Mouse (Mus musculus): ENCODE data around the gene Slc36a2.

Gene Slc36a2

DNA sequence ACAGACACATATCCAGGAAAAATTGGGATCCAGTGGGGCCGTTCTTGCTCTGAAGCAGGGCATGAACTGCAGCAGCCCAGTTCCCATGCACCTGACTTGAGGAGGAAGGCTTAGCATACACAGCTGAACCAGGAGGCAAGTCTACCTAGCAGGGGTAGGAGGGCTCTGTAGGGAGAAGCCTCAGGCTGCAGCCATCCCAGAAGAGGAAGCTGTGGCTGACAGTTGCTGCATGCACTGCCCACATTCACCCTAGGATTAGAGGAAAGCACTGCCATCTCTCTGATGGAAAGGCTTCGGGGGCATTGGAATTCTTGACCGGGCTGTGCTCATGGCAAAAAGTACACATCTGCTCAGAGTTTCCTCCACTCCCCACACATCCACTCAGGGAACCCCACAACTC is 5.0 kb downstream of the Slc36a2 start:
- no peak for DNase-seq

DNA sequence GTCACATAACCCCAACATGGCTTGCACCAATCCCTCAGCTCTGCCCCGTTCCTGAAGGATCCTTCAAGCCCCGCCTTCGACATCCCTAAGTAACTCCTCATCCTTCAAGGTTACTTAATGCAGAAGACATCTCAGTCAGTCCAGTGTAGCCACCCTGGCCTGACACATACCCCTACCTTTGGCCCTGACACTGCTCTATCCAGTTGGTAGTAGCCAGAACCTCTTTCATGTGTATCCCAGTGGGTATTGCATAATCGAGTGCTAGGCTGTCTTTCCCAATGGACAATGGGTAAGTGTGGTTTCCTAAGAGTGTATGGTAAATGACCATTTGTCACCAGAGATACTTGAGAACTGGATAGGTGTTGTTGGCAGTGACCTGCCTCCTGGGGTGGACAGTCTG is 6.0 kb downstream of the Slc36a2 start:
- no peak for DNase-seq

DNA sequence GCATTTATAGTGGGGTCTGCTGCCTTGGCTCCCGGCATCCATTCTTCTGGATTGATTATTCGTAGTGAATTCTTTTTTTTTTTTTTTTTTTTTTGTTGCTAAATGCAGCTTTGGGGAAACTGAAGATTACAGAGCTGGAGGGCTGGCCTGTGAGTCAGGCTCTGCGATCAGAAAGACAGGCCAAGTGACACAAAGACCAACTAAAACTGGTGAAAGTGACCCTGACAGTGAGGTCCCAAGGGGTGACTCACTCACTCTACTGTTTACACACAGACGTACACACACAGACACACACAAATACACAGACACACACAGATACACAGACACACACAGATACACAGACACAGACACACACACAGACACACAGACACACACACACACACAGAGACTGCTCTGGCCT is 14.4 kb downstream of the Slc36a2 start:
- no peak for DNase-seq

DNA sequence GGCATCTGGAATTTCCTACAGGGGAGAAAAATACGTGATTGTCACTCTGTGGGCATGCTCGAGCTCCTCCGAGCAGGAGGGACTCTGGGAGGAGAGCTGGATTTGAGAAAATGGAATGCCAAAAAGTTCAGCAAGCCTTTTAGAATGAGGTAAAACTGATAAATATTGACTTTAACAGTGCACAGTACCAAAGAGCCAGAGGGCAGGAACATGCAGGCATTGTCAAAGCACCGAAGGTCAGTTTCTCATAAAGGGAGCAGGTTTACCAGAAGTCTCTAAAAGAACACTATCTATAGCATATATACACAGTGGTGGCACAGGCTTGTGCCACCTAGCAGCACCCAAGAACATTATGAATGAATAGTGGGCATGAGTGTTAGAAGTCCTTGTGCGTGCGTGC is 16.0 kb downstream of the Slc36a2 start:
- no peak for DNase-seq

DNA sequence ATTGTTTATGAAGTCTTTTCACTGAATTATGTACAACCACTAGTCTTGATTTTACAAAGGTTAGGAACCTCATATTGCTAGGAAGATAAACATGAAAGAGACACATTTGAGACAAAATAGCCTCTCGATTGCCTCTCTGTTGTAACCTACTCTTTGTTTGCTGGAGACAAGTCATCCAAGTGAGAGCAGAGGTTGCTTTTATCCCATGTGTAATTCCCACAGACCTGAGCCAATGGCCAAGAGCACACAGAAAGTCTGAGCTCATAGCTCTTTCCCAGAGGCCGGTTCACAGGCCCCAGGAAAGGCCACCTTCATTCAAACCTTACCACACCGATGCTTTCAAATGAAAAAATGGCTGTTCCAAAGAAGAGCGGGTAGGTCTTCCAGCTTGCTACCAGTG is 16.4 kb downstream of the Slc36a2 start:
- DNase-seq = no peak

DNA sequence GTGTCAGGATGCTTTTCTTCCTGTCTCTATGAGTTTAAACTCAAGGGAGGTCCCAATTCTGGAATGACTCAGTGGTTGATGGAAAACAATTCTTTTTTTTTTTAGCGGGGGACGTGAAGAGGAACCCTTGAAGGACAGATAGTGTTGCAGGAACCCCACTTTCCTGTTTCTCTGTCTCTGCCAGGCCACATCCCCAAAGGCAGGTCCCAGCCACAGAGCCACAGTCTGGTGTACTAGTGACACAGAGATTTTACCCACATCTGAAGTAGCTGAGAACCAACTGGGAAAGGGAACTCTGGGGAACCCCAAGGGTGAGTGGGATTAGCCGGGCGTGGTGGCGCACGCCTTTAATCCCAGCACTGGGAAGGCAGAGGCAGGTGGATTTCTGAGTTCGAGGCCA is 19.1 kb downstream of the Slc36a2 start:
- DNase-seq = no peak

DNA sequence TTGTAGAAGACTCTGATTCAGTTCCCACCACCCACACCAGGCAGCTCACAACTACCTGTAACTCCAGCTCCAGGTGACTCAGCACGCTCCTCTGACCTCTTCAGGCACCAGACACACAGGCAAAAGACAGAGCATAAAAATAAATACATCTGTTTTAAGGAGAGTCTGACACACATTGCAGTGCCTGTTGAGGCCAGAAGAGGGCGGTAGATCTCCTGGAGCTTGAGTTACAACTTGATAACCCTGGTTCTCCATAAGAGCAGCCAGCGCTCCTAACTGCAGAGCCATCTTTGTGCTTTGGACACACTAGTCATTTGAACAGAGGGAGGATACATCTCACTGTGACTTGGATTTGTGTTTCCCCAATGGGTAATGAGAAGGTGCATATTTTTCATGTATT is 20.2 kb downstream of the Slc36a2 start:
- peak in 1 of 2 experiments; percentile 48 for DNase-seq

DNA sequence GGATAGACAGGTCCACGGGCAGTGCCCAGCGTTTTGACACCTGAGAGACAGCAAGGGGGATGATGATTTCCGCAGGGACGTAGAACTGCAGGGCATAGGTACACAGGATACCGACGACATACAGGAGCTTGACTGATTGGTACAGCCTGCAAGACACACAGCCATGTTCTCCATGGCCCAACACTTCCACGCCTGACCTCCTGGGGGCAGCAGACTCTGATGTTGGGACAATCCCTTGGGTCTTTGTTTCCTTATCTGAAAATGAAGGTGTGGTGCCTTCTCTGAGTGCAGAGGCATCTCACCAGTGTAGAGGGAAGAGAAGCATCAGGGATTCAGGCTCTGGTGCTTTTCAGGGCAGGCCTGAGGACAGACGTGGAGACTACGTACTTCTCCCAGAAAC is 22.2 kb downstream of the Slc36a2 start:
- DNase-seq = peak; percentile 37 to 63

DNA sequence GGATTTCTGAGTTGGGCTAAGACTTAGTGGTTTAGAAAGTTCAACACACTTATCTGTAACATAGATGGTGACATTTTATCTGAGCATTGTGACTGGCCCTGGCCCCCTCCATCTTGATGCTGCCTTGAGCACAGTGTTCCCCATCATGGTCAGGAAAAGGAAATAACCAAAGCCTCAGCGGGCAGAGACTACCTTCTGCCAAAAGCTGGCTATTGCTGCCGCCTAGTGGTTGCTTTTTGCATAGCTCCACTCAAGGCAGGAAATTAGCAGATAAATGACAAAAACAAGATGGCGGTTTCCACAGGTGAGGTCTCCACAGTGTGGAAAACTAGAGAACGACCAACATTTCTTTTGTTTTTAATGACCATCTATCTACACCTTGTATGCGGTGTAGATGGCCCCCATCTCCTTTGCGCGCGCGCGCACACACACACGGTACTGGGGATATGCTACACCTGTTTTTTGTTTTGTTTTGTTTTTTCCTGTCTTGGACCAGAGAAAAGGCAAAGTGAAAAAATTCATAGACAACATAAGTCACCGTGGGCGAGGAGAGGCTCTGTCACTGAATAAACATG is 26.0 kb downstream of the Slc36a2 start:
- DNase-seq = peak; percentile 77 to 92

DNA sequence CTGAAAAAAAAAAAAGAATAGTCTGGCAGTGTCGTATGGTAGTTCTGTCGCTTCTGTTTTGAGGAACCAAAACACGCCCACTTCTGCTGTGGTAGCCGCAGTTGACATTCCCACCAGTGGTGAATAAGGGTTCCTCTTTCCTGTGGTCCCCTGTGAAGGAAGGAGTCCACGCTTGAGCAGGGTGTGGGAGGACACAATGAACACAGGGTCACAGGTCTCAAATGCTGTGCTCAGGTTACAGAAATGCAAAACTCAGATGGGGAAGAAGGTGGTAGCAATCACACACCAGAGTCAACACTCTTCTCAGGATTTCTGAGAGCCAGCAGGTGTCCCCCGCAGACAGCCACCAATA is 29.8 kb downstream of the Slc36a2 start:
- peak; percentile 42 to 60 for DNase-seq

DNA sequence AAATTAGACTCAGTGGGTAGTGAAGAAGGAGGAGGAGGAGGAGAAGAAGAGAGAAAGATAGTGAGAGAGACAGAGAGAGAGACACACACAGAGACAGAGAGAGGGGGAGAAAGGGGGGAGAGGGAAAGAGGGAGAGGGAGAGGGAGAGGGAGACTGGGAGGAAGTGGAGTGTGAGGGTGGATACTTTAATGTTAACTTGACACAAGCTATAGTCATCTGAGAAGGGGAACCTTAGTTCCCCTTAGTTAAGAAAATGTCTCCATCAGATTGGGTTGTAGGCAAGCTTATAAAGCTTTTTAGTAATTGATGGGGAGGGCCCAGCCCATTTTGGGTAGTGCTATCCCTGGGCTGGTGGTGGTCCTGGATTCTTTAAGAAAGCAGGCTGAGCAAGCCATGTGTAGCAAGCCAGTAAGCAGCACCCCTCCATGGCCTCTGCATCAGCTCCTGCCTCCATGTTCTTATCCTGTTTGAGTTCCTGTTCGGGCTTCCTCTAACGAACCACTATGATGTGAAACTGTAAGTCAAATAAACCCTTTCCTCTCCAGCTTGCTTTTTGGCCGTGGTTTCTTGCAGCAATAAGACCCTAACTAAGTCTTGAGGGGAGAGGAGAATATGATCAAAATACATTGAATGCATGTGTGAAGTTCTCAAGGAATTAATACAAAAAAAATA is 30.3 kb downstream of the Slc36a2 start:
- DNase-seq = no peak

DNA sequence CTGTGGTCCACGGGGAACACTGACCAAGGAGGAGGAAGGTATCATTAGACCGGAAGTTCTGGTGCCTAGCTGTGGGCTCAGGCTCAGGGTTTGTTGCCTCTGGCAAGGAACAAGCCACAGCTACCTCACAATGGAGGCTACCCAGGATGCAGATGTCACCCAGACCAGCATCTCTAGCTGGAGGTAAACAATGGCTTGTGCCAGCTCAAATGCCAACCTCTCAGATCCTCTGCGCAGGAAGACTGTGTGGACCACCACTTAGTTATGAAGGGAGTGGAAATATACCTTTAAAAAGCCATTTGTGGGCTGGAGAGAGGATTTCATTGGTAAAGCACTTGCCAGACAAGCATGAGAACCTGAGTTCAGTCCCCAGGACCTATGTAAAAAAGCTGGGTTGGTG is 33.3 kb downstream of the Slc36a2 start, which contains the start of gene Slc36a3:
Gene Slc36a3 (minus strand): TSS at position 101 of the 400 bp plus-strand sequence.
- no peak for DNase-seq

DNA sequence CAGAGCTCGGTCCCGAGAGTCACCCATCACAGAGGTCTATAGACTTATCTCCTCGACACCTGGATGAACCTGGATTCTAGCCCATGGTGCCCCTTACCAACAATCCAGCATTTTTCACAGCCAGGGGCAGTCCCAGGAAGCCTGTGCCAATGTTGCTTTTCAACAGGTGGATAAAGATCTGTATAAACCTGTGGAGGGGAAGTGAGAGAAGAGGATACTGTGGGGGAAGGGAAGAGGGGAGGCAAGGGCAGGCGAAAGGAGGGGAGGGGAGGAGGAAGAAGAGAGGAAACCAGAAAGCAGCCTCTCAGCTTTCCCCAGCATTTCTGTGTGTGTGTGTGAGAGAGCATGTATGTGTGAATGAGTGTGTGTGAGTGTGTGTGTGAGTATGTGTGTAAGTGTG is 36.4 kb downstream of the Slc36a2 start:
- DNase-seq = no peak

DNA sequence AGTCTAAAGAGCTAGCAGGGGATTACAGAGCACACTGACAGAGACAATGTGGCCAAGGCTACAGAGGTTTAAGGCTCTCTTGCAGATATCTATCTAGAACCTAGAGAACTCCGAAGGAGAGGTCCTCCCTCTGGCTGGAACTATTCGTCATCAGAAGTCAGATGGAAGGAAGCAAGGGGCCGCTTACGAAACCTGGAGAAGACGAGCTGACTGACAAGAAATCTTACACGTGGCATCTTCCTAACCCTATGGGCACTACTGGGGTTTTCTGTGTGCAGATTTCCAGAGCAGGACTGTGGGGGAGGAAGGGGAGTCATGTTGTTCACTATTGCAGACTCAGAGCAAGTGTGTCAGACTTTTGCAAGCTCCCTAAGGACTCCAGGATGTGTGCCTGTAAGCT is 37.5 kb downstream of the Slc36a2 start:
- DNase-seq = no peak

DNA sequence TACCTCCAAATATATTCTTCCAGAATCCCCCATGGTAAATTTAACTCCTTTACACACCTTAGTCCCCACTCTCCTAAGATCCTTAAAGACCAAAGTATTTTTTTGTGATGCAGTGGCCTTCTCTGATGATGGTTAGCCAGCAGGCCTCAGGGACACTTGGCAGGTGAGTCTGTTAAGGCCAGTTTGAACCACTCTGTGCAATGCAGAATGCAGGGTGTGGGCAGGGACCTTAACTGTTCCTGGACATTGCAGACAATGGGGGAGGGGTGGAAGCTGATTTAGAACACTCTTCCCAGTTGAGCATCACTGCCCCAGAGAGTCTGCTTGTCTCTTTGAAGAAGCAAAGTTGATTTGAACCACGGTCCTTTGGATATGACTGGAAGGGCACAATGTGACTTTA is 38.0 kb downstream of the Slc36a2 start:
- DNase-seq = no peak

DNA sequence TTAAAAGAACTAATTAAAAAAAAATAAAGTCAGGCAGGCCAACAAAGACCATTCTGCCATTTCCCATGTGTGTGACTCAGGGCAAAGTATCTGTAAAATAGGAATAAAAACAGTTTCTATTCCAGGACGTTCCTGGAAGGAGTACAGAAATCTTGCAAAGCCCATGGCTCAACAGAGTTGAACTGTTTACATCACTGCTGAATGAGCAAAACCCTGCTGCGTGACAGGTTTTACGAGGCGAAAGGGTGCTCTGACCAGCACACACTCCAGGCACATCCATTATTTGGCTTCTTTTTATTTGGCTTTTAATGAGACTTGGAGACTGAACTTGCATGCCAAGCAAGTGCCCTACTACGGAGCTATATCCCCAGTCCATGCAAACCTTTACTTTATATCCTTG is 40.9 kb downstream of the Slc36a2 start:
- no peak for DNase-seq

DNA sequence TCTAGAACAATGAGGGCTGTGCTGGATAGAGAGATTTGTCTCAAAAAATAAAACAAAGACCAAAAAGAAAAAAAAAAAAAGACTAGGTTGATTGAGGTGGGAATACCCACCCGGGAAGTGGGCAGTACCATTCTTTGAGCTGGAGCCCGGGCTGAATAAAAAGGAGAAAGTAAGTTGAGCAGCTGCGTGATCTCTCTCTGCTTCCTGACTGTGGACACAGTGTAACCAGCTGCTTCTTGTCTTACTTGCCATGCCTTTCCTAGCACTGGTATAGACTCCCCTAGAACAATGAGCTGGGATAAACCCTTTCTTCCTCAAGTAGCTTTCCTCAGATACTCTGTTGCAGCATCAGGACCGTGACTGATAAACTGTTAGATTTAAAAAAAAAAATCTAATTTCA is 43.4 kb downstream of the Slc36a2 start:
- DNase-seq = no peak

DNA sequence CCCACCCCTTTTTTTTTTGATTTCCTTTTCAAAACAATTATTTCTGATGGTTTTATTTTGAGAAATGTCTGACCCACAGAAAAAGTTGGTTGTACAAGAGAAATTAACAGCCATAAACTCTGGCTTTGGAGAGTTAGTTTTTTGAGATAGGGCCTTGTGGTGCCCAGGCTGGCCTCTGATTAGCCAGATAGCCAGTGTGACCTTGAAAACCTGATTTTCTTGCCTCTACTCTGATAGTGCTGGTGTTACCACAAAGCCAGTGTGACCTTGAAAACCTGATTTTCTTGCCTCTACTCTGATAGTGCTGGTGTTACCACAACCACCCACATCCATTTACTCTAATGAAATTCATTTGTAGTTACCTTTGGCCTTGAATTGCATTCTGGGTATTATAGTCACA is 47.2 kb downstream of the Slc36a2 start:
- DNase-seq = no peak

DNA sequence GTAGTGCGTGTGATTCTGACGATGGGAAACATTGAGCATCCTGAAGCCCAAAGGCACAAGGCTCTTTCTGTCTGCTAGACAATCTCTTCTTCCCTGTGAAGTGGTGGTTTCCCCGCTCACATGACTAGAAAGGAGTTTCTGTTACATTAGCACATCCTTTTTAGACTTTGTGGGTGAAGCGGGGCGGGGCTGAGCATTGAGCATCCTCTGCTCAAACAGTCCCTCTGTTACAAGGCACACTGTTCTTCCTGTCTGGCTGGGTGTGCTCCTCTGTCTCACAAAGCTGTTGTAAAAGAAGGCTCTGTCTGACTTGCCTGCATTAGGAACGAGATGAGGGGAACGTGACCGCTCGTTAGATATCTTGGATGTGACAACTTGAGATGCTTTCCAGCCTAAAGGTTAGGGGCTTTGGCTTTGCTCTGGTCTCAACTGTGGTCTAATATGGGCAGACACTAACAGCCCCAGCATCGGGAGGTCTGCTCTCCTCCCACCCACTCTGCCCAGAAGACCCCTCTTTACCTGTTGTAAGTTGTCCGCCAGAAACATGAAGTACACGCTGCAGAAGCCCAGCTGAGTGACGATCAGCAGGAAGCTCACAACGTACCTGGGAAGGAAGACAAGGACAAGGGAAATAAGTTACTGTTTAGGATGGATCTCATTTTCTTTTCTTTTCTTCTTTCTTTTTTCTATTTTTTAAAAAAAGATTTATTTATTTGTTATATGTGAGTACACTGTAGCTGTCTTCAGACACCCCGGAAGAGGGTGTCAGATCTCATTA is 47.9 kb downstream of the Slc36a2 start:
- DNase-seq = peak; percentile 72 to 75

DNA sequence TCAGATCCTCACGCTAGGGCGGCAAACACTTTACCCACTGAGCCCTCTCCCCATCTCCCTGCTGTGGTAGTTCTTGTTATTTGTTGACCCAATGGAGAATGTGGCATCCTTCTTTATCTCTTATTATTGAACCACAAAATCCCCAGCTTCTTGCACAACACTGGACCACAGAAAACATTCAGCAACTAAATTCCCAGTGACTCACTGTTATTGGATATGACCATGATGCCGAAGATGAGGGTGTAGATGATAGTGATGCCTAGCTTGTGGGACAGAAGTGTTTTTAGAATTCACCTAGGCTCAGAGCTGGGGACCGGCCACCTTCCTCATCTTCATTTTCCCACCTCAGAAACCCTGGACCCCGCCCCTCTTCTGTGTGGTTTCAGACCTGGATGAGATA is 50.0 kb downstream of the Slc36a2 start:
- no peak for DNase-seq

DNA sequence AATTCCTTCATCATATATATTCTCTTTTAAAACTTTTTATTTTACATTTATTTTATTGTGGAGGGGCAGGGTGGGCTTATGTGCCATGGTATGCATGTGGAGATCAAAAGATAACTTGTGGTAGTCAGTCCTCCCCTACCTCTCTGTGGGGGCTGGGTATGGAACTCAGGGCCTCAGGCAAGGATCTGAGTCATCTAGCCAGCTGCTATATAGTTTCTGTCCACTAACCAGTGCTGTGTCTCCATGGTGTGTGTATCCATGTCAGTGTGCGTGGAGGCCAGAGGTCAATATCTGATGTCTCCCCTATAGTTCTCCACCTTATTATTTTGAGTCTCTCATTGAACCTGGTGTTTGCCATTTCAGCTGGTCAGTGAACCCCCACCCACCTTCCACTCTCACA is 50.5 kb downstream of the Slc36a2 start:
- DNase-seq = no peak

DNA sequence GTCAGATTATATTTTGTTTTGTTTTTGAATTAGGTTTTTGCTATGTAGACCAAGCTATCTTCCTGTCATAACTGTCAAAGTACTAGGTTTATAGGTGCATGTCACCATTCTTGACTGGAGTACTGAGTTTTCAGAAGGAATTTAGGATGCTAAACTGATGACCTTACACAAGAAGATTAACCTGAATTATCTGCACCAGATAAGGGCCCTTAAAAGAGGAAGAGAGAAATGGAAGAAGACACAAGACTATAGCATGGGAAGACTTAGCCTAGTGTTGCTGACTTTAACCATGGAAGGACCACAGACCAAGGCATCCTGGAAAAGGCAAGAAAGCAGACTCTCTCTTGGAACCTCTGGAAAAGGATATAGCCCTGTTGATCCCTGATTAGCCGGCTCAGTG is 51.7 kb downstream of the Slc36a2 start:
- DNase-seq = no peak

DNA sequence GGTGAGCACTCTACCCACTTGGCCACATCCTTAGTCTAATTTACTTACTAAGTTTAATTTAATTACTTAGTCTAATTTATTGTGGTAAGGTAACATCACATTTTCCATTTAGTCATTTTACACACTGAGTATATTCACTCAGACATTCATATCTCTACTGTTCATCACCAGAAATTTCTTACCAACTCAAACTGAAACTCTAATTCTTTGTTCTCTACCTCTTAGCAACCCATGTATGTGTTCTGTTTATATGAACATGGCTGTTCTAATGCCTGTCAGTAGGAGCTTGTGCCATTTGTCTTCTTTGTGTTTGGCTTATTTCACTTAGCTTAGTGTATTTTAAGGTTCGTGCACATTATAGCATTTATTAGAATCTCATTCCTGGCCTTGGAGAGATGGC is 52.9 kb downstream of the Slc36a2 start:
- DNase-seq = no peak

DNA sequence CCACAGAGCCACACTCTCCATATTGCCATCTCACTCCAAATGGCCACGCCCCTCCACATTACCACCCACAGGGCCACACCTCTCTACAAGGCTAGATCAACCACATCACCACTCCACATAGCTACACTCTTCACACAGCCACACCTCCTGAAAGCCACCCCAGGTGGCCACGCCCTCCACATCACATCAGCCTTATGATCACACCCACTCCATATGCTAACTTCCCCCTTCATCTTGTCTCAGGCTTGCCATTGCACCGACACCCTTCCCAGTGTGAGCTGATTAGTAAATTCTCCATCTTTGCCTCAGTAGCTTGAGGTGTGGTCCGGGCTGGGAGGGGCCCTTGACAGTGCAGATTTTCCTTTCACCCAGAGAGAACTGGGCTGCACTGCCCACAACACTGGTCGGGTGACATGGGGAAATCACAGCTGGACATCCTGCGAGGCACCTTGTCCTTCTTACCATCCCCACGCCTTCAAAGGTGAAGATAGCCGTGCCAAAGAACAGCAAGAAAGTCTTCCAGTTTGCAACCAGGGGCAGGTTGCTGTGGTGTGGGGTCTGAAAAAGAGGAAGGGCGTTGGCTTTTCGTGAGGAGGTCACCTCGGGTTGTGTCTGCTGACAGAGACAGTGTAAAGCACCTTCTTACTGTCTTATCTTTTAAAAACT is 53.7 kb downstream of the Slc36a2 start:
- DNase-seq = peak; percentile 51 to 52

Measured in spleen, adult 18-20 months (tissue).